Mouse (Mus musculus) cortical plate, adult 2 months (tissue): ENCODE data around the gene Dgkg.

Experiments
- CTCF ChIP-seq: fragments of 200-500 bp; IDR thresholded peaks from 2 replicates; pipeline ENCODE4 v1.5.1; 2011; ENCODE audit warnings: mild to moderate bottlenecking, control low read depth, low read length; ENCODE audit not compliant: insufficient read depth; ENCODE audit errors: extremely low read depth
- POLR2A ChIP-seq: fragments of 200-500 bp; IDR thresholded peaks from 2 replicates; pipeline ENCODE4 v1.6.1; 2011; ENCODE audit warnings: mild to moderate bottlenecking, low read length, control low read depth; ENCODE audit not compliant: insufficient read depth; ENCODE audit errors: extremely low read depth

- no peak for TF ChIP-seq CTCF
- no peak for TF ChIP-seq POLR2A
These were observed 55.3 kb downstream of the Dgkg start for GRCm38 (mm10) chr16:22601756-22602155.
